Mouse (Mus musculus) adrenal gland, adult (tissue): ENCODE measurements at regions not wholly inside any gene's neighbourhood (a gene's known extent, or its start where the extent isn't known, plus 50 kb on each side); places are given as distances from the start of the nearest gene placed in this dataset.

Experiments used
- DNase-seq, 2 experiments: peaks; one replicate each; pipeline ENCODE4 v3.0.0; 2022 to 2023; ENCODE audit warnings: low spot score in 1 of 2; ENCODE audit not compliant: inconsistent age in 2 of 2

DNA sequence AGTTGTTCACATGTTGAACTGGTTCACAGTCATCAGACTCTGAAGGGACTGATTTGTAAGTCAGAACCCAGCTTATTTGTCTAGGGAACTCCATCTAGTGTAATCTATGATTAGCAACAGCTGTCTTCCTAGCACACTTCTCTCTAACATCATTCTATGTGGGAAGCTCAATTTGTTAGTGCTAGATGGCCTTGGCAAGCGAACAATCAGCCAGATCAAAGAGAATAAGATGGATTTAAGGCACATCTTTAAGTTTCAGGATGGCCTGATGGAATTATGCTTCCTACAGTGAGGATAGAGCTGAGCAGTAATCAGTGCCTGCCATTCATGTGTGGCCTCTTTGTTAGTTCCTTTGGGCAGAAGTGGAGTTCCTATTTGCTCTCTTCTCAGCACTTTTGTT, 183.1 kb upstream of the Pdcd1 start:
- no peak for DNase-seq

DNA sequence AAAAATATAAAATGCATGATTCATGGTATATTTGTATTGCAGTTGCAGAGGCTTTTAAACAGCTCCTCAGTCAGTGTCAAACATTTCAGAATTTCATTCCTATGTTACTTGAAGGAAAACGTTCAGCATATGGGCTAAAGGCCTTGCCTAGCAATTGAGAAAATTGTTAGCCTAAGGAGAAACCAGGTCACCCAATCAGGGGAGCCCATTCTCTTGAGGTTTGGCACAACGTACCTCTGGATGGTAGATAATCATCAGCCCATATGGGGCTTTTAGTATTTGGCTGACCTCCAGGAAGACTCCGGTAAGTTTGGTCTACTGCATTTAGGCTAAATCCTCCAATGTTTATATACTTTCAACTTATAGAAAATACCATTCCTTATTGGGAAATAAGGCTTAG, 168.7 kb upstream of the Pdcd1 start:
- no peak for DNase-seq

DNA sequence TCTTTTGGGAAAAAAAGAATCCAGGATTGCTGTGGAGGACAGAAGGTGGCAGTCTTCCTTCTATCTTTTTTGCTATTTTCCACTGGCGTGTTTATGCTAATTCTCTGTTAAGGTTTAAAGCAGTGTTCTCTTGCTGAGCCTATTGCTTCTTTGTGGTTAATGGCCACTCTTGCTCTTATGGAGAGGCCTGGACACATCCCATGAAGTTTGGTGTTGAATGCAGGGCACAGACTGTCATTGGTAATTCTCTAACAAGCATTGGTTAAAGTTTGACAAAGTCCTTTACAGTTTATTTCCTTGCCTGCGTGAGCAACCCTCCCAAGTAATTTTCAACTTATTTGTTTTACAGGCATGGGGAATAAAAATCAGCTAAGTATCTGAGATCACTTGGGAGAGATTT, 165.1 kb upstream of the Pdcd1 start:
- no peak for DNase-seq

DNA sequence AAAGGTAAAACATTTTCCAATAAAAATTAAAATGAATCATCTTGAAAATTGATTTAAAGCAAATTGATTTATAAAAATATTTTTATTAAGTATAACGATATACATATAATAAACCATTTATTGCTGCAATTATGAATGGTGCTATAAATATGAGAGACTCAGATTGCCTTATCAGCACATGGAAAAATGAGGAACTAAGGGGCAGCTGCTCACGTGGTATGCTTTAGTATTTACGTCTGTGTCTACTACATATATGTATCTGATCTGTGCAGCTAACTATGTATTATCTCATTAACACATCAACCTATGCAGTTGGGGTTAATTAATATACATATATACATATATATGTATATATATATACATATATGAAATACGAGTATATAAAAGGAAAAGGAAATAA, 156.6 kb upstream of the Pdcd1 start:
- DNase-seq = no peak

DNA sequence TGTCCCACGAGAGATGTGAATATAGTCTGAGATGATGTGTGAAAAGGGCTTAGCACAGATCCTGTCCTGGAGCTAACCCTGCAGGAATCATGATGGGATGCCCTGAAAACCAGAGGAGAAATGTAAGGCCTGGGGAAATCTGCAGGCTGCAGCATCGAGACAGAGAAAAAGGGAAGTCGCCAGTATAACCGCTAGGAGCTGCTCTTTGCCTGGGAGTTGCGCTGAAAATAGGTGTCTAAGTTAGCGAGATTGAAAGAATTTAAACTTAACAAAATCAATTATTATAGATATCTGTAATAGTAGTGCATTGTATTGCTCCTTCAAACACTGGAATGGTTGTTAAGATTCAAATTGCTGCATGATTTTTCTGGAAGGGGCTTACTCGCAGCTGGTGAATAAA, 155.5 kb upstream of the Pdcd1 start:
- DNase-seq = no peak

DNA sequence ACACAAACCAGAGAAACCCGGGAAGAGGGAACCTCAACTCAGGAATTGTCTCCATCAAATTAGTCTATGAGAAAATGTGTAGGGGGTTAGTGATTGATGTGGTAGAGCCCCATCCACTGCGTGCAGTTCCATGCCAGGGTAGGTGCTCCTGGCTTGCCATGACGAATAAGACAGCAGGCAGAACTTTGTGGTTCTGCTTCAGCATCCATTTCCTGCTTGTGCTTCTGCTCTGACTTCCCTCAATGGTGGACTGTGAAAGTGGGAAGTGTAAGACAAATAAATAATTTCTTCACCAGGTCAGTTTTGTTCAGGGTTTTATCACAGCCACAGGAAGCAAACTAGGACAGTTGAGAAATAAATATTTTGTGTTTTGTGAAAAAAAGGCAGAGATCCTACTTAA, 150.9 kb upstream of the Pdcd1 start:
- no peak for DNase-seq

DNA sequence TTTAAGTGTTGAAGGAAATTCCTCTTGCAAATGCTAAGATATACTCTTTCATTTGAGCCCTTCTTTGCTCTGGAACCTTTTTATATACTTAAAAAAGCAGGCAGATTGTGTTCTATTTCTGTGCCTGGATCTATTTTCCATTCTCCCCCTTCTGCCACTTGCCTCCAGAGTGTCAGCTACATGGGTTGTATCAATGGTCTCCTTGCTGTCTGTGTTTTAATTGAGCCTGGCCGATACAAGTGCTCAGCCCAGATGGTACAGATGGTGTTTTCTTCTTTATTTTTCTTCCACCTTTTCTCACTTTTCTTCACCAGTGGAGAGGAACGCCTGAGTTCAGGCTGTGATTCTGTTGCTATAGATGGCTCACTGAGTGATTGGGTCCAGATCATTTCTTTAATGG, 131.5 kb upstream of the Pdcd1 start:
- DNase-seq = no peak

DNA sequence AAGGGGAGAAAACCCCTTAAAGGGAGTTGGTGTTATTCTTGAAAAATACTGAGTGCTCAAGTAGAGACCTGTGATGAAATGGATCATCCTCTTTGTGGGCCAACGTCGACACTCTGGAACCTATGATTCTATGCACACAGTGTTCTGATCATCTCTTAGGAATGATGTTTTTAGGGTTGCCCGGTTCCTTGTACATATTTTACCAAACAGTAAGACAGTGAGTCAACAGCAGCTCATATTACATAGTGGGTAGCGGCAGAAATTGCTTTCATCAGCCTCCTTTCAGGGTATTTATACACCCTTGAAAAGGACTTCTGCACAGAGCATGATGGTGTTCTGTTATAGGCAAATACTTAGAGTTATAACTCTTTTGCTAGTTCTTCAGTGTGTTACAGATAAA, 97.6 kb upstream of the Pdcd1 start:
- DNase-seq = no peak

DNA sequence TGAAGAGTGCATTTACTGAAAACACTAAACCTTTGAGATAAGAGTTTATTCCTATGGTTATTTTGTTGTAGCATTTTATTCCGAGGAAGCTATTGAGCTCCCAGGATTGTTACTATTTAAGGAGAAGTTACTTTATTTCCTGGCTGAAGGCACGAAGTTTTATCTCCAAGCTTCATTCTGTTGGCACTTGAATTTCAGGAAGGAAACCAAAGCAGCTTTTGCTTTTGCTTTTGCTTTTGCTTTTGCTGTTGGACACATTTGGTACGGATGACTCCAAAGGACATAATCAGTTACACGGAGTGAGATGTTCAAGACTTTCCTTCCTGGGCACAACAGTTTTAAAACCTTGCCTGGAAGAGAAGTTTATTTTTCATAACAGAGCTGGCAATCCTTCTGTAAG, 94.7 kb upstream of the Pdcd1 start:
- peak in 1 of 2 experiments; percentile 23 for DNase-seq

DNA sequence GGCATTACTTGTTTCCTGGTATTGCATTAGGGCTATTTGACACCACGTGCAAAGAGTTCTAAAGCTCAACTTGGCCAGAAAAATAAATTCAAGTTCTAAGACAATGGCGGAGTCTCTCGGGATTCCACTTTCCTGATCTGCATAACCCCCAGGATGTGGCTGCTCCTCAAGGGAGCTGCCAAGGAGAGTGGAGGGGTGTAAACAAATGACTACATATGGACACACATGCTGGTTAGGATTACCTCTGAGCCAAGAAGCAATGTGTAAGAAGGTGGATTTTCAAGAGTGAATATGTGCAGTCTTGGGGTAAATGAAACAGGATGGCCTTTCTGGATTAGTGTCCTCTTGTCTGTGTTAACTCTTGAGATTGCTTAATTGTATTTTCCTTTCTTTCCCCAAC, 88.2 kb upstream of the Pdcd1 start:
- DNase-seq = no peak

DNA sequence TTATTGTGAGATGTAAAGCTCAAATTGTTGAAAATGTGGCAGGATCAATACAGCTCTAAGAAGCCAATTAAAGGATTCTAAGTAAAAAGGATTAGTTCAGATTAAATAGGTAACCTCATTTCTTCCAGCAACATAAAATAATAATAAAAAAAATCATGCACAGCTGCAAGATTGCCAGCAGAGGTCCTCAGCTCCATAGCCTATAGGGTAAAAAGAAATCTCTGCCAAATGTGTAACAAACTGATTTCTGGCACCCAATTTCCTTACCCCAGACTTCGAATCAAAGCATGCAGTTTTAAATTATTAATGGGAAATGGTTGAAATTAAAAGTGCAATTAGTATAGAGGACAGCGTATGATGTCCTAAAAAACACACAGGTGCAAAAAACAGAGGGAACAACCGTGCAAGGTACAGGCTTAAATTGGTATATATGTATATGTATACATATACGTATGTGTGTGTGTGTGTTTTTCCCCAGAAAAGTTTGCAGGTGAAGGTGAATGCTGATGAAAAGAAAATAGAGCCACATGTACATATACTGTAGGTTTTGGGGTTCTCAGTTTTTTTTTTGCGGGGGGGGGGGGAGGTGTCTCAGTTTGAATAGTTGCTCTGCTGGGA, 87.2 kb upstream of the Pdcd1 start:
- peak in 1 of 2 experiments; percentile 15 for DNase-seq

DNA sequence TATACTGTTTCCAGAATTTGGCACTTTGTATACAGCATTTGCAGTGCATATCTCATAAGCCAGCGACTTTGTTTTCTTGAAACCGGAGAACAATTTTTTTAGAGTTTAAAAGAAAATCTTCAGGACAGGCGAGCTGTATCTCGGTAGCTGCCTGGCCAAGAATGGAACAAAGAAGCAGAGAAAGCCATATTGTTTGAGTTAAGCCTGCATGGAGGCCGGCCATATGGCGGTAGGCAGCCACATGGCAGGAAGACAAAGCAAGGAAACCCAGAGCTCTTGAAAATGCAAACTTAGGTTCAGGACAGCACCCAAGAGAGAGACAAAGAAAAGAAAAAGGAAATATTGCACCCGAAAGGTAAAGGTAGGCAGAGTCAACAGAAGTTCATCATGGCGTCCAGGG, 84.4 kb upstream of the Pdcd1 start:
- no peak for DNase-seq
